Mouse (Mus musculus): ENCODE measurements around the gene Cela2a. TPM values are rescaled to one million over a fixed set of nuclear protein-coding genes. Genes with fewer than 3 reads are reported as not detected.

Gene Cela2a
- total and polyA plus RNA-seq, 3 experiments, result 0.30 to 2.6 (median 0.43) TPM

GRCm38 (mm10) chr4:141789564-141790218 lies 36.3 kb downstream of the Cela2a start:
- Histone ChIP-seq H3K4me3 (replicated peaks in 1 of 3; ENCODE audit: low read depth in 2 of 3, low read length in 2 of 3, poor library complexity in 1 of 3) (peak overlapping the region; percentile 70 to 81 (median 71)), H3K4me2 (ENCODE audit: insufficient read depth, low read depth, poor library complexity, severe bottlenecking) (peak overlapping the region; percentile 86), H3K36me3 (replicated peaks in 1 of 2; ENCODE audit: control insufficient read depth in 1 of 2, insufficient read depth in 1 of 2, low read length in 1 of 2) (peaks cover 13 to 26% of the 10 kb centered on the region in 2 experiments), H3K27ac (ENCODE audit: insufficient read depth, low read depth) (no peak overlapping the region), H3K27me3 (replicated peaks) (no peaks in the 10 kb centered on the region), H3K9me3 (replicated peaks; ENCODE audit: low read length) (no peaks in the 10 kb centered on the region), H3K9ac (ENCODE audit: insufficient read depth, low read depth) (peak overlapping the region; percentile 78), H3K79me2 (replicated peaks; ENCODE audit: control insufficient read depth, extremely low read depth, insufficient read depth, poor library complexity, severe bottlenecking) (no peaks in the 10 kb centered on the region), H3K4me1 (ENCODE audit: control insufficient read depth in 1 of 2, insufficient read depth in 2 of 2) (peaks cover 8 to 51% of the 10 kb centered on the region in 2 experiments)
- TF ChIP-seq JUN (IDR thresholded peaks at IDR 0.05; ENCODE audit: insufficient read depth, low read depth, low read length) (no peak), POLR2A (IDR thresholded peaks at IDR 0.05; ENCODE audit: low read depth, low read length) (no peak), ZNF384 (IDR thresholded peaks at IDR 0.05; ENCODE audit: low read depth, low read length) (no peak), POLR2AphosphoS2 (IDR thresholded peaks at IDR 0.05; ENCODE audit: low read depth, low read length) (no peak), EP300 (IDR thresholded peaks at IDR 0.05; ENCODE audit: low read length) (no peak), MXI1 (IDR thresholded peaks at IDR 0.05; ENCODE audit: low read depth, low read length) (no peak), IRF4 (IDR thresholded peaks at IDR 0.05; ENCODE audit: low read depth, low read length) (no peak), PAX5 (IDR thresholded peaks at IDR 0.05; ENCODE audit: low read length) (no peak), MYC (IDR thresholded peaks at IDR 0.05; ENCODE audit: low read depth, low read length) (no peak), TBP (conservative IDR thresholded peaks at IDR 0.05; ENCODE audit: low read depth, low read length) (no peak), USF2 (conservative IDR thresholded peaks at IDR 0.05; ENCODE audit: low read depth, low read length) (no peak), ZMIZ1 (IDR thresholded peaks at IDR 0.05; ENCODE audit: low read depth, low read length) (no peak), ETS1 (conservative IDR thresholded peaks at IDR 0.05; ENCODE audit: low read depth, low read length) (no peak), ZC3H11A (IDR thresholded peaks at IDR 0.05; ENCODE audit: low read depth, low read length) (no peak)
- dilution Hi-C loops (cut with MboI; ENCODE audit: extremely low pct_ligation_motif_present, extremely low pct_unique_long_range_greater_than_20kb, low sequenced_read_pairs) (no loop called here), in situ Hi-C loops (cut with MboI; ENCODE audit: low pct_ligation_motif_present, low pct_unique_long_range_greater_than_20kb, low sequenced_read_pairs) (no loop called here)
- no peak for DNase-seq (ENCODE audit: extremely low read depth)

- Histone ChIP-seq H3K9me3 (replicated peaks; ENCODE audit: low read length) (no peaks in the 10 kb centered on the region), H3K9ac (ENCODE audit: insufficient read depth, low read depth) (no peak overlapping the region), H3K27ac (ENCODE audit: insufficient read depth, low read depth) (no peak overlapping the region), H3K36me3 (replicated peaks in 1 of 2; ENCODE audit: control insufficient read depth in 1 of 2, insufficient read depth in 1 of 2, low read length in 1 of 2) (peaks cover 28 to 49% of the 10 kb centered on the region in 2 experiments), H3K4me3 (replicated peaks in 1 of 3; ENCODE audit: low read depth in 2 of 3, low read length in 2 of 3, poor library complexity in 1 of 3) (no peak overlapping the region), H3K27me3 (replicated peaks) (no peaks in the 10 kb centered on the region), H3K4me1 (ENCODE audit: control insufficient read depth in 1 of 2, insufficient read depth in 2 of 2) (peaks cover 8 to 50% of the 10 kb centered on the region in 2 experiments), H3K4me2 (ENCODE audit: insufficient read depth, low read depth, poor library complexity, severe bottlenecking) (no peak overlapping the region), H3K79me2 (replicated peaks; ENCODE audit: control insufficient read depth, extremely low read depth, insufficient read depth, poor library complexity, severe bottlenecking) (no peaks in the 10 kb centered on the region)
- in situ Hi-C loops (cut with MboI; ENCODE audit: low pct_ligation_motif_present, low pct_unique_long_range_greater_than_20kb, low sequenced_read_pairs) (no loop called here), dilution Hi-C loops (cut with MboI; ENCODE audit: extremely low pct_ligation_motif_present, extremely low pct_unique_long_range_greater_than_20kb, low sequenced_read_pairs) (no loop called here)
- no peak for TF ChIP-seq ZKSCAN1 (IDR thresholded peaks at IDR 0.05; ENCODE audit: borderline replicate concordance, low read depth, low read length)
- no peak for TF ChIP-seq GABPA (IDR thresholded peaks at IDR 0.05; ENCODE audit: insufficient replicate concordance, low read depth, low read length)
- TF ChIP-seq EP300 (IDR thresholded peaks at IDR 0.05; ENCODE audit: low read length), result no peak
- TF ChIP-seq MEF2A (IDR thresholded peaks at IDR 0.05; ENCODE audit: borderline replicate concordance, low read depth, low read length), result no peak
- no peak for TF ChIP-seq MXI1 (IDR thresholded peaks at IDR 0.05; ENCODE audit: low read depth, low read length)
- no peak for TF ChIP-seq SMC3 (IDR thresholded peaks at IDR 0.05; ENCODE audit: low read depth, low read length)
- TF ChIP-seq IRF4 (IDR thresholded peaks at IDR 0.05; ENCODE audit: low read depth, low read length), result no peak
- no peak for TF ChIP-seq USF2 (conservative IDR thresholded peaks at IDR 0.05; ENCODE audit: low read depth, low read length)
- TF ChIP-seq KAT2A (IDR thresholded peaks at IDR 0.05; ENCODE audit: insufficient replicate concordance, low read length), result no peak
- DNase-seq (ENCODE audit: extremely low read depth), result no peak
Measured at GRCm38 (mm10) chr4:141787462-141787861, 38.5 kb downstream of the Cela2a start.
